Mouse (Mus musculus): ENCODE measurements around the gene Bhmt2. TPM values are rescaled to one million over a fixed set of nuclear protein-coding genes. Genes with fewer than 3 reads are reported as not detected.

The Bhmt2 gene
- polyA plus RNA-seq, 1 experiment from 2014 or later, result not detected

- Histone ChIP-seq H3K4me3 (replicated peaks) (no peak overlapping the region), H3K27me3 (no peaks in the 10 kb centered on the region), H3K9me3 (no peaks in the 10 kb centered on the region), H3K27ac (no peak overlapping the region), H3K4me1 (replicated peaks) (0 out of 2 replicates have a peak, but pooled peaks cover 2% of the 10 kb centered on the region), H3K36me3 (no peaks in the 10 kb centered on the region), H3K9ac (replicated peaks) (no peak overlapping the region), H3K4me2 (no peak overlapping the region)
- ATAC-seq (ENCODE audit: insufficient number of reproducible peaks, insufficient read depth, low FRiP score, low TSS enrichment, low read depth), result no peak
- 88% methylated on average over 3 of the region's 3 CpGs for WGBS
Measured at GRCm38 (mm10) chr13:93607701-93608100, 66.4 kb downstream of the Bhmt2 start.

- no peaks in the 10 kb centered on the region for H3K9me3 ChIP-seq
- no peak overlapping the region for H3K4me3 ChIP-seq (replicated peaks)
- 80% methylated on average over 13 of the region's 13 CpGs for WGBS
Measured at GRCm38 (mm10) chr13:93606868-93607578, 67.1 kb downstream of the Bhmt2 start.

More at GRCm38 (mm10) chr13:93606868-93607578, 67.1 kb downstream of the Bhmt2 start:
- no peak overlapping the region for H3K9ac ChIP-seq (replicated peaks)
- no peak overlapping the region for H3K4me2 ChIP-seq
- no peak for ATAC-seq (ENCODE audit: insufficient number of reproducible peaks, insufficient read depth, low FRiP score, low TSS enrichment, low read depth)
- H3K36me3 ChIP-seq, result no peaks in the 10 kb centered on the region
- H3K27me3 ChIP-seq, result no peaks in the 10 kb centered on the region
- no peaks in the 10 kb centered on the region for H3K4me1 ChIP-seq (replicated peaks)
- H3K27ac ChIP-seq, result no peak overlapping the region

Other genes starting within 250 kb of the Bhmt2 start
- gene Jmy, start 174.5 kb downstream of the Bhmt2 start, polyA plus RNA-seq (2016; fragmentation: Nextera tagmentation; extraction: Ambion mirVana), result 9.0 and 12.5 TPM in 2 replicates
- not detected in 2 replicates for gene Bhmt, start 36.3 kb downstream of the Bhmt2 start, polyA plus RNA-seq (2016; fragmentation: Nextera tagmentation; extraction: Ambion mirVana)
- gene Dmgdh, start 131 bp upstream of the Bhmt2 start, polyA plus RNA-seq (2016; fragmentation: Nextera tagmentation; extraction: Ambion mirVana), result 0.08 TPM in 1 of 2 replicates, not detected in the other
- 7.9 and 9.3 TPM in 2 replicates for gene Arsb, start 97.3 kb upstream of the Bhmt2 start, polyA plus RNA-seq (2016; fragmentation: Nextera tagmentation; extraction: Ambion mirVana)

Data from limb, embryonic 12.5 days (tissue).